Mouse (Mus musculus) stomach, postnatal 0 days (tissue): ENCODE measurements at regions not wholly inside any gene's neighbourhood (a gene's known extent, or its start where the extent isn't known, plus 50 kb on each side); places are given as distances from the start of the nearest gene placed in this dataset.

Source experiments
- CTCF ChIP-seq: IDR thresholded peaks from 2 replicates; pipeline ENCODE4 v1.5.1; 2016; ENCODE audit warnings: antibody characterized with exemption, low read depth, mild to moderate bottlenecking, moderate library complexity
- EP300 ChIP-seq: optimal IDR thresholded peaks from 2 replicates; pipeline ENCODE3; 2016; ENCODE audit warnings: antibody characterized with exemption

DNA sequence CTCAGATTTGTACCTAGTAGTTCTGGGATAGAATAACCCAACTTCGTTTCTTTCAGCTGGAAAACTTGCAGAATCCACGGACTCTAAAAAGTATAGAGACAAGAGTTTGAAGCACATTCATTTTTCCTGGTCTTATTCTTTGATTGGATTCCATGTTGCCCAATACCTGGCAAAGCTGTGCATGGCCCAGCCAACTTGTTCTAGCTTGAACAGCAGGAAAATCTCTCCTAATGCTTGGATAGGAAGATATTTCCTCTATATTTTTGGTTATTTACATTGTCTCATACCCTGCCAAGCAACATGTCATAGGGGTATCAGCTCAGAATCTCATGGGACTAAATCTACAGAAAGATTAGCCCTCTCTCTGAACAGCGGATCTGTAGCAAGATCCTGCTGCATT, 492.3 kb upstream of the Kif2a start:
- TF ChIP-seq CTCF (no peak), EP300 (no peak)
